Mouse (Mus musculus): ENCODE results near the gene Trpc2. TPM values are rescaled to one million over a fixed set of nuclear protein-coding genes. Genes with fewer than 3 reads are reported as not detected.

Trpc2 gene
- polyA plus RNA-seq (2017; shearing (Covaris generic)): not detected

DNA sequence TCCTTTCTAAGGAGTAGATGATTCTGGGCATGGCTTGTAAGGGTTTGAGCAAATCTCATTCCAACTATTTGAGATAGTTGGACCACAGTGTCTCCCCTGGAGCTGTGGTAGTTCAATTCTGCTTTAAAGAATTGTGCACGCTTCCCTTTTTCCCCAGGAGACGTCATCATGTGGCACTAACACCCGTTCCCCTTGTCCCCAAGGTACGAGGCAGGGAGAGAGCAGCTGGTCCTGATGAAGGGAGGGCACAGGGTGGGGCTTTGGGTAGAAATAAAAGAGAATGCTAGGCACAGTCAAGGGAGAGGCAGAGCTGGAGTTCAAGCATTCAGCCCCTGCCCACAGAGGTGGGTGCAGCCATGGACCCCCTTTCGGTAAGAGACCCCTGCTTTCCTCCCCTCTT, at the start of gene Trpc2:
Gene Trpc2 (plus strand): TSS at position 301 of the 400 bp plus-strand sequence.

GRCm38 (mm10) chr7:102065046-102065891, 17.6 kb upstream of the Trpc2 start, which contains the start of the genes Rnf121, Xndc1 and Xntrpc:
Rnf121 (minus strand) TSS chr7:102065469.
Xndc1 (plus strand) TSS chr7:102065511.
Xntrpc (plus strand) TSS chr7:102065713.

DNA sequence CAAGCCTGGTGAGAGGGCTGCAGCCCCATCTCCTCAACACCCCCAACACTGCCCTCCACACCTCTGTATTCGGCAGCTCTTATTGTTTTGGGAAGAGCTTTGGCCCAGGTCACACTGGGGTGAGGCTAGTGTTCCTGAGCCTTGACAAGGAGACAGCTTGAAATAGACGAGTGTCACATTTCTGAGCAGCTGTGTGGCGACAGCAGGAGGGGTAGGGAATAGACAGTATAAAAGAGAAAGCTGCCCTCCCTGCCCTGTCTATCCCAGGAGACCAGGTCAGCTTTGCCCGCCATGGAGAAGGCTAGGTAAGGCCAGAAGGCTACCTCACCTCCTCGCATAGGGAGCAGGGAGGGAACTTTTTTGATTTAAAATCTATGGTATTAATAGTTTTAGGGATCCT, 18.6 kb downstream of the Trpc2 start, which contains the start of gene Art1:
Gene Art1 (plus strand): TSS at position 257 of the 400 bp plus-strand sequence.

DNA sequence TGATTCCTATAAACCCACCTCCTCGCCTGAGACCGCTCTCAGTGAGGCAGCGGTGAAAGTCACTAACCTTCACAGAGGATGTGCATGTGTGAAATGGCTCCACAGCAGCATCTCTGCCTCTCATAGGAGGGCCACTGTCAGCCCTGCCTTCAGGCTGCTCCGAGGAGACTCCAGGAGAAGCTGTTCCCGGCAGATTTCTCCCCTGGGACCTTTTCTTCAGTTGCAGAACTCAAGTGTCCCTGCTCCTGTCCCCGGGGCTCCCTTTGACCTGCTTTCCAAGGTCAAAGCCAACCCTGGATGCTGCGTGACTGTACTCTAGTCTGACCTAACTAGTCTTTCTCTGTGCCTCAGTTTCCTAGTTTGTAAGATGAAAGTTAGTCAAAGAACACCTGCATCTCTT, 26.3 kb downstream of the Trpc2 start, which contains the start of gene Art5:
Gene Art5 (minus strand): TSS at position 319 of the 400 bp plus-strand sequence.

DNA sequence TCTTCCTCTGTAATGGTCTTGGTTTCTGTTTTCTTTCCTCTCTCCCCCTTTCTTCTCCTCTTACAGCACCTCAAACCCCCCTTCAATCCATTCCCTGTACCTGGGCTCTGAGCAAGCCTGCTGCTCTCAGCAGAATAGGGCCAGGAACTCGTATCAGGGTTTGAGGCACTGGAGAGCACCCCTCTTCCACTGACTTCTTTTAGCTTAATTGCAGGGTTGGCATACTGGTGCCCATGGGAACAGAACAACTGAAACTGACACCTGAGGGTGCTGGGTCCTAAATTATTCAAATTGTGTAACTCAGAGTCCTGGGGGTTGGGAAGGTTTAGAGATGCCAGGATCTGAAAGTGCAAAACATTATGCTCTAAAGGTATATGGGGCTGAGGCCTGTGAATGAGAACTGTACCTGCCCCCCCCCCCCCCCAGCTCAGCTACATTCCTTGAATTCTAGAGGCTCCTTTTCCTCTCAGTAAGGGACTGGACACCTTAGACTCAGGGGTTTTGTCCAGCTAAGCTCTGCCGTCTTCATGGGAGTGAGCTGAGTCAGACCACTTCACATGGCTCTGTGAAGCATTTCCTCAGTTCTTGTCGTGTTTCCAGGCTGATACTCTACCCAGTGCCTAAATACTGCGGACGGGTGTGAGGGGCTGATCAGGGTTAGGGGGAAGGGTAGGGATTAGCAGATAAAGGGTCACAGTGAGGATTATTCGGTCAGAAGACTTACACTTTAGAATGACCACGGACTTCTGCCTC, 33.8 kb downstream of the Trpc2 start, which contains the start of gene Chrna10:
Gene Chrna10 (minus strand): TSS at position 250 of the 753 bp plus-strand sequence.

Other genes starting within 250 kb of the Trpc2 start
- gene Inppl1, start 244.9 kb upstream of the Trpc2 start, polyA plus RNA-seq (2017; shearing (Covaris generic)): 8.6 TPM
- gene Folr2, start 225.9 kb upstream of the Trpc2 start, polyA plus RNA-seq (2017; shearing (Covaris generic)): not detected
- gene Anapc15, start 219.4 kb upstream of the Trpc2 start, polyA plus RNA-seq (2017; shearing (Covaris generic)): 46.1 TPM
- not detected for gene Folr1, start 212.3 kb upstream of the Trpc2 start, polyA plus RNA-seq (2017; shearing (Covaris generic))
- gene Lamtor1, start 177.2 kb upstream of the Trpc2 start, polyA plus RNA-seq (2017; shearing (Covaris generic)): 149 TPM
- gene Tomt, start 176.8 kb upstream of the Trpc2 start, polyA plus RNA-seq (2017; shearing (Covaris generic)): 0.64 TPM
- gene Lrrc51, start 149.2 kb upstream of the Trpc2 start, polyA plus RNA-seq (2017; shearing (Covaris generic)): 3.2 TPM
- 226 TPM for gene Numa1, start 149.0 kb upstream of the Trpc2 start, polyA plus RNA-seq (2017; shearing (Covaris generic))
- gene Il18bp, start 64.4 kb upstream of the Trpc2 start, polyA plus RNA-seq (2017; shearing (Covaris generic)): 8.1 TPM
- gene Rnf121, start 17.6 kb upstream of the Trpc2 start, polyA plus RNA-seq (2017; shearing (Covaris generic)): 25.2 TPM
- 28.5 TPM for gene Xndc1, start 17.6 kb upstream of the Trpc2 start, polyA plus RNA-seq (2017; shearing (Covaris generic))
- gene Xntrpc, start 17.4 kb upstream of the Trpc2 start, polyA plus RNA-seq (2017; shearing (Covaris generic)): 1.3 TPM
- gene Art1, start 18.6 kb downstream of the Trpc2 start, polyA plus RNA-seq (2017; shearing (Covaris generic)): not detected
- 0.77 TPM for gene Art5, start 26.4 kb downstream of the Trpc2 start, polyA plus RNA-seq (2017; shearing (Covaris generic))
- gene Chrna10, start 33.7 kb downstream of the Trpc2 start, polyA plus RNA-seq (2017; shearing (Covaris generic)): not detected
- 27.0 TPM for gene Nup98, start 127.1 kb downstream of the Trpc2 start, polyA plus RNA-seq (2017; shearing (Covaris generic))
- 48.2 TPM for gene Pgap2, start 127.1 kb downstream of the Trpc2 start, polyA plus RNA-seq (2017; shearing (Covaris generic))
- 332 TPM for gene Rhog, start 172.9 kb downstream of the Trpc2 start, polyA plus RNA-seq (2017; shearing (Covaris generic))
- gene Stim1, start 184.7 kb downstream of the Trpc2 start, polyA plus RNA-seq (2017; shearing (Covaris generic)): 92.2 TPM